Mouse (Mus musculus): Measurements from ENCODE around the gene Jmjd1c.
"Not testable (repeated sequence)": the region's sequence is repeated elsewhere in the genome, so short reads cannot be mapped to it uniquely, and the experiment has no call there.

Jmjd1c gene

GRCm38 (mm10) chr10:67104543-67104942 lies 8.6 kb downstream of the Jmjd1c start:
- no peak for DNase-seq (ENCODE audit: low spot score)

- no peak for DNase-seq (ENCODE audit: low spot score)
These were observed 9.6 kb downstream of the Jmjd1c start for GRCm38 (mm10) chr10:67105331-67106217.

- no peak for DNase-seq (ENCODE audit: low spot score)
These were observed 10.5 kb downstream of the Jmjd1c start for GRCm38 (mm10) chr10:67106400-67106799.

DNA sequence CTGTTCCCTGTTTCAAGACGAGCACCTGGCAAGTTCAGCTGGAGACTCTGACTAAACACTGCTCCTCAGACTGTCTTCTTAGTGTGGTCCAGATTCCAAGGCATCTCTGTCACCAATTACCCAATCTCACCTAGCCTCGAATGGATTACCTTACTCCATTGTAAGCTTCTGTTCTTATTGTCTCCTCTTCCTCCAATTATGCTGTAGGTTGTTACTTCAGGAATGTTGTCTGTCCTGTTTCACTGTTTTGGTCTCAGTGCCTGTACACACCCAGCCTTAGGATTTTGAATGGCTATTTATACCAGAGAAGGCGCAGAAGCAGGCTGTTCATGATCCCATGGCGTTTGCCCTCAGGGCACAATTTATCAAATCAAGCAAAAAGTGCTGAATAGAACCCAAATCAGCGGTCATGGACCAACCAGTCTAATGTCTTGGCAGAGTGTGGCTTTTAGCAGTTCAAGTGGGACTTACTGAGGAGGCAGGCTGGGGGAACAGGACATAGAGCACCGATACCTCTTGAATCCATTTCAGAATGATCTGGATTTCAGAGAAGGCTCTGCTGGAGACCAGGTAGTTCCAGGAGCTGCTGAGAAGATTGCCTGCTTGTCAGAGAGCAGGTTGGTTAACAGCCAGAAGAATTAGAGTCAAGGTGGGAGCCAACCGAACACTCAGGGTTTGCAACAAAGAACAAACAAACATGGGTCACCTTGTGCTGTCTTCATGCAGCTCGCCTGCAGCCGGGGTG lies 11.3 kb downstream of the Jmjd1c start:
- no peak for DNase-seq (ENCODE audit: low spot score)

DNA sequence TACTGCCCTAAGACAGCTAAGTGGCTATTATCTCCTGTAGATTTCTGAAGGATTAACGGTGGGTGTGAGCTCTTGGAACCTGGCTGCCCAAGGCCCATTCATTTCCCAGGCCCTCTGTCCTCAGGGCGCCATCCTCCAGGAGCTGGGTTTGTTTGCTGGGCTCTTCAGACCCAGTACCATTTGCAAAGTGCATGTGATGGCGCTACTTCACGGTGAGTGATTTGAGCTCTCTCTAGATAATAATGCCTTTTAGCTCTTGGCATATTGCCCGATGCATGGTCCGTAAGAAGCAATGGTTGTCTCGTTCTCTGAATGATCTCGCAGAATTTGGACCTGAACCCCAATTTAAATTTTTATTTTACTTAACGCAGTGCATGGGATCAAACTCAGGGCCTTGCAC lies 12.2 kb downstream of the Jmjd1c start:
- DNase-seq (ENCODE audit: low spot score), result no peak

GRCm38 (mm10) chr10:67109635-67110034 lies 13.7 kb downstream of the Jmjd1c start:
- DNase-seq (ENCODE audit: low spot score), result no peak

DNA sequence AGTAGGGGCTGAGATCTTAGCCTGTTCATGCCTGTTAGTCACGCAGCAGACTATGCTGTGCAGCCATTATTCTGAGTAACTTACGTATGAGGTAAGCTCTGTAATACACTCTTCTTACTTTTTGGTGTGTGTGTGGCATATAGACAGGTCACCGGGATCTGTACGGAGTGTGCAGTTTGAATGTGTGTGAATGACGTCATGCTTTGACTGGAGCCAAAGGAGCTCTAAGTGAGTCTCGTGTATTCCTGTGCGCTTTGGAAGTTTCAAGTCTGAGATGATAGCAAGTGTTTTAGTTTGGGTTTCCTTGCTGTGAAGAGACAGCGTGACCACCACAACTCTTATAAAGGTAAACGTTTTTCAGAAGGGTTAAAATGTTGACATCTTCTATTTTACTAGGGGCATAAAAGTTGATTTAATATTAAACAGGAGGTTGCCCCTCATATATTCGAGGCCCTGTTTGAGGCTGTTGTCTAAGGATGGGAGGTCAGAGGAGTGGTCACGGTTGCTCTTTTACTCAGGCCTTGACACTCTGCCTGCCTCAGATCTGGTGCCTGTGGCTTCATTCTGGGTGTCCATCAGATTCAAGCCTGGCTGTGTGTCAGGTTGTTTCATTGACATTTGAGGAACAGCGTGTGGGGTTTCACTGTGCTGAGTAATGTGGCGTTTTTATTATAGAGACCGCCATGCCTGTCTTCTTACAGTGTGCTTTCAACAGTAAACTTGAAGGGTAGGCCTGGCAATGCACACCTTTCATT lies 15.3 kb downstream of the Jmjd1c start:
- DNase-seq (ENCODE audit: low spot score), result no peak

DNA sequence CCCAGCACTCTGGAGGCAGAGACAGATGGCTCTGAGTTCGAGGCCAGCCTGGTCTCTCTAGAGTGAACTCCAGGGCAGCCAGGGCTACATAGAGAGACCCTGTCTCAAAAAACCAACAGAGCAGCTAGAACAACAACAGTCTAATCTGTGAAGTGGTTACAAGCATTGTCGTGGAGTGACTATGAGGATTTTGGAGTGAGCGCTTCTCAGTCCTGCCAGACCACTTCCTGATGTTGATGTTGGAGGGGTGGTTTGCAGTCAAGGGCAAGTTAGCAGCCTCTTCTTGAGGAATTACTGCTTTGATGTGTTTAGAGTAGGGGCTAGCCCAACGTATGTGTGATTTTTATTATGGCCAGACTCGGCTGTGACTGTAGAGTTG lies 15.9 kb downstream of the Jmjd1c start:
- DNase-seq (ENCODE audit: low spot score), result no peak

DNA sequence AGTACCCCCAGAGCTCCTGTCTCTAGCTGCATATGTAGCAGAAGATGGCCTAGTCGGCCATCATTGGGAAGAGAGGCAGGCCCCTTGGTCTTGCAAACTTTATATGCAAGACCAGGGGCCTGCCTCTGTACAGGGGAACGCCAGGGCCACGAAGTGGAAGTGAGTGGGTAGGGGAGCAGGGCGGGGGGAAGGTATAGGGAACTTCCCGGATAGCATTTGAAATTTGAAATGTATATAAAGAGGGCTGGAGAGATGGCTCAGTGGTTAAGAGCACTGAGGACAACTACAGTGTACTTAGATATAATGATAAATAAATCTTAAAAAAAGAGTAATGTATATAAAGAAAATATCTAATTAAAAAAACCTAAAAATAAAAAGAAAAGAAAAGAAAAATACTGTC lies 17.0 kb downstream of the Jmjd1c start:
- DNase-seq (ENCODE audit: low spot score), result not testable (repeated sequence)

DNA sequence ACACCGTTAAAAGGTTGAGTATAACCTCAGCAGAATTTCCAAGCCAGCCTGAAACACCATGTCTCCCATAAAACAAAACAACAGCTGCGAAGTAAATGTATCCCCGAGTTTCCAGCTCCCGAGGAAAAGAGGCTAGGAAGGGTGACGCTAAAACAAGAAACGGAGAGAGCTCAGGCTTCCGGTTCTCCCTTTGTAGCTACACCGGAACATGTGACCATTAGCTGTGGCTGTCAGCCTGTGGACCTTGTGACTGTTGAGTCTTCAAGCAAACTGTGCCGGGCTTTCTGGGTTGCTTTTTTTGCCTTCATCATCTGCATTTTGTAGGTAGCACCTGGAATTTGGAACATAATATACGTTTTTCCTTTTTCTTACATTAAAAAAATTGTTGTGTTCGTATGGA lies 17.9 kb downstream of the Jmjd1c start:
- DNase-seq (ENCODE audit: low spot score), result no peak

DNA sequence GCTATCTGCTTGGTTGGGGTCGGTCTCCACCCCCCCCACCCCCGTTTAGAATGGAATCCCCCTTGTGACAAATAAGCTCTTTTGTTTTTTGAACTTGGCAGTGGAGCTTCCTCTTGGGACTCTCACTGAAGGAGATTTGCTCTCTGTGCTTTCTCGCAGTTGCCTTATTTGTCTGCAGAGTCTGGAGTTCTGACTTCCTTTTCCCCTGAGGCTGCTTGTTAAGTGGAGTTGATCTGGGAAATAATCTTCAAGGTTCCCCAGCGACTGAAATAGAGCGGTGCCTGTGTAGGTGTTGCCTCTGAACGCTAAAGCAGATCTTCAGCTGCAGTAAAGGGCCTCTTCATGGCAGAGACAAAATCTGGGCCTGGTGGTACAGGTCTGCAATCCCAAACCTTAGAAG lies 19.2 kb downstream of the Jmjd1c start:
- no peak for DNase-seq (ENCODE audit: low spot score)

DNA sequence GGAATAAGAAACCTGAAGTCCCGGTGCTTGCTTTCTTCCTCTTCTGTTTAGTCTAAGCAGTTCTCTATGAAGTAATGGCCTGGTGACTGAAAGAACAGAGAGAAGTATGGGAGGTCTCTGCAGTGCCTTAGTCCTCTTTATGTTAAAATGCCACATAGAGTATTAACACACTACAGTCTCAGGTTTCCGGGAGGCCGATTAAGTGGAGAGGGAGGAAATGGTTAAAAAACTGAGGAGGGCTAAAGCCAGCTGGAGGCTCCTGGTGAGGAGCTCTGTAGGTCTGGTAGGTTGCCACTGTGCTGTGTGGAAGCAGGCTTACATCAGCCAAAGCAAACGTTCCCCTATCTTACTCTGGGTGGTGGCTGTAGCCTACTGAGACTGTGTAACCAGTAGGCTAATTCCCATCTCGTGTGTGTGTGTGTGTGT lies 19.8 kb downstream of the Jmjd1c start:
- no peak for DNase-seq (ENCODE audit: low spot score)

DNA sequence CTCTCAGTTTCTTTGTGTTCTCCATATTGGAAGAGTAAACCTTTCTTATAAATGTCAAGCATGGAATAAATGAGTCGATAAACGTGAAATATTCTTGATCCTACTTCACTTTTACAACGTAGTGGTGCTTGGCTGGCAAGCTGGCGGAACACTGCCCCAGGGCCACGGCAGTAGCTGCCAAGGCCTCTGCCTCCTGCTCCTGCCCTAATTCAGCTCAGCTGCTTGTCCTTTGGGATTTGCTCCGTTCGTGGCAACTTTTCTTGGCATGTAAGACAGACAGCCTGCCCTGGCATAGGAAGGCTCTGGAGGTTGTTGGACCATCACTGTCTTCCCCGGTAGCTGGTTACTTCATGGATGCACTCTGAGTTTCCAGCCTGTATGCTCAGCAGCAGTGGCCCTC lies 20.3 kb downstream of the Jmjd1c start:
- no peak for DNase-seq (ENCODE audit: low spot score)

DNA sequence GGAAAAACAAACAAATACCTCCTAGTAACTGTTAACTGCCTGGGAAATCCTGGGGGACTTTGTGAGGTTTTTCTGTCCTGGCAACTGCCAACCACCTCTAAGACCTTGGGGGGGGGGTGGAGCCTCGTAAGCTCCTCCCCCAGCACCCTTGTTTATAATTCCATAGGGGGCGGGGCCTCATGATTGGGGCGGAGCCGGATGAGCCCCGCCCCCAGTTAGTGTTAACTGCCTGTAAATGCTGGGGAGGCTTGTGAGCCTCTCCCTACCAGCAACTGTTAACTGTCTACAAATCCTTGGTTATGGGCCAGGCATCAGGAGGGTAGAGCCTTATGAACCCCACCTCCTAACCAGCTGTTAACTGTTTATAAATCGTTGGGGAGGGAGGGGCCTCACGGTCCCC lies 23.4 kb downstream of the Jmjd1c start:
- DNase-seq (ENCODE audit: low spot score), result no peak

- no peak for DNase-seq (ENCODE audit: low spot score)
These were observed 24.3 kb downstream of the Jmjd1c start for GRCm38 (mm10) chr10:67120180-67120579.

GRCm38 (mm10) chr10:67120640-67121039 lies 24.7 kb downstream of the Jmjd1c start:
- no peak for DNase-seq (ENCODE audit: low spot score)

- DNase-seq (ENCODE audit: low spot score), result no peak
These were observed 27.8 kb downstream of the Jmjd1c start for GRCm38 (mm10) chr10:67123756-67124155.

GRCm38 (mm10) chr10:67124156-67124555 lies 28.2 kb downstream of the Jmjd1c start:
- DNase-seq (ENCODE audit: low spot score), result no peak

DNA sequence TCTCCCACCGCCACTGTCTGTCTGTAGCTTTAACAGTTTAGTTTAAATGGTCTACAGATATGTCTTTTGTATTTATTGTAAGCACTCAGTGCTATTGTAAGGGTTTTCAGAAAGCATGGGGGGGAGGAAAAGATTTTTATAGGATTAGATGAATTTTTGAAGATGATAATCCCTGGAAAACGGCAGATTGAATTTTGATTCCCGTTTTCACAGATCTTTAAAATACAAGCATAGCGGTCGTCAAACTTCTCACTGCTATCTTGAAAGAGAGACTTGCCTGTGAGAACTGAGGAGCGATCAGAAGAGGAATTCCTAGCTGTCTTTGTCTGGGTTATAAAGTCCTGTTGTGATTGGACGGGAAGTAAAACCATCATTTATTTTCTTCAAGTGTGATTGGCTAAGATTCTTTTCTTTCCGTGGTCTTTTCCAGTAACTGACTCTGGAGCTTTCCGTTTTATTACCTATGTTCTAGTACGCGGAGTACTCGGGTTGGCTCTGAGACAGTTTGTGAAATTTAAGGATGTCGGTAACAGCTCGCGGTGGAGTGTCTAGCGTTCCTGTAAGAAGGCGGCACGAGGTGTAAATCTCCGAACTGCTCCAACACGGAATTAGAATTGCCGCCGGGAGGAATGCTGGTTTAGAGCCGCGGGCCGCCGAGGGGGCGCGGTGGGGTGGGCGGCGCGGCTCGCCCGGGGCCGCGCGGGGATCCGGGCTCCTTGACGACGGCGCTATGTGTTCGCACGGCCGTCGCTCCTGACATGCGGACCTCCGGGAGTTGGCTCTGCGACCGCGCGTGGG lies 30.3 kb downstream of the Jmjd1c start:
- DNase-seq (ENCODE audit: low spot score), result no peak

DNA sequence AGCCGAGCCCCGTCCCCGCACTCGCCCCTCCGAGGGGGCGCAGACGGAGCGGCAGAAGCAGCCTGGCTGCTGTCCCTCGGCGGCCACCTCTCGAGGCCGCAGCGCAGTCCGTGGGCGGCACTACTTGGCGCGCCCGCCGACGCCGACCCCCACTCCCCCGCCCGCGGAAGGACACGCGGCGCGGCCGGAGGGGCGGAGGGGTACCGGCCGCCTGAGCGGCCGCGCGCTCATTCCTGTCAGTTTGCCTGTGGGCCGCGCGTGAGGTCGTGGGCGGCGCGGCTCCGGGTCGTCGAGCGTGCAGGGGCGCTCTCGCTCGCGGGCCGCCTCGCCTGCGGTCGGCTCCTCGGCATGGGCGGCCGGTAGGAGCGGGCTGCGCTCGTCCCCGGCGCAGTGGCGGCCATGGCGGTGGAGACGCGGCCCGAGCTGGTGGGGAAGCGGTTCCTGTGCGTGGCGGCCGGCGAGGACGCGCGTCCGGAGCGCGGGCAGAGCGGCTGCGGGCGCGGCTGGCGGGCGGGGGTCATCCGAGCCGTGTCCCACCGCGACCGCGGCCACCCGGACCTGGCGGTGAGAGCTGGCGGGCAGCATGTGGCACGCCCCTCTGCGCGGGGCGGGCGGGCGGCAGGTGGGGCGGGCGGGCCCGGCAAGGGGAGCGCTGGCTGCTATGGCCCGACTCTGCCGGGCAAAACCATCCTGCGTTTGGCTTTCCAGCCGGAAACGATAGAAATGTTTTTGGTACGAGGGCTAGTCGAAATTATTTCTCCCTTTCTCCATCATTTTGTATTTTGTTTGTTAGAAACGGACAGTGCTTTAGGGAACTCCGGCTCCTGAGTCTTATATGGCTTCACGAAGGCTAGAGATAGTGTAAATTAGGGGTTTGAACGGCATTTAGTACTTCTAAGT lies 31.2 kb downstream of the Jmjd1c start:
- no peak for DNase-seq (ENCODE audit: low spot score)

- no peak for DNase-seq (ENCODE audit: low spot score)
These were observed 33.6 kb downstream of the Jmjd1c start for GRCm38 (mm10) chr10:67129531-67129930.
